Mouse (Mus musculus) spleen, adult 2 months (tissue): ENCODE results near the gene Olfr237-ps1.

Experiments
- CTCF ChIP-seq: fragments of 200-500 bp; IDR thresholded peaks from 2 replicates; pipeline ENCODE4 v1.5.1; 2011; ENCODE audit warnings: mild to moderate bottlenecking, inconsistent platforms; ENCODE audit not compliant: insufficient read depth, insufficient read length, insufficient replicate concordance; ENCODE audit errors: extremely low read depth
- POLR2A ChIP-seq: fragments of 200-500 bp; IDR thresholded peaks from 2 replicates; pipeline ENCODE4 v1.6.1; 2011; ENCODE audit warnings: low read depth, low read length, inconsistent platforms

- no peak for TF ChIP-seq POLR2A
- no peak for TF ChIP-seq CTCF
Measured at GRCm38 (mm10) chr6:43190986-43191385, 44.6 kb downstream of the Olfr237-ps1 start.
